Mouse (Mus musculus) gastrocnemius, adult 18-20 months (tissue): ENCODE measurements around the gene Stk26. TPM values are rescaled to one million over a fixed set of nuclear protein-coding genes. Genes with fewer than 3 reads are reported as not detected.

ENCODE experiments used
- DNase-seq: peaks from one replicate; pipeline ENCODE4 v3.0.0; 2021; ENCODE audit warnings: low spot score
- total RNA-seq, 2 experiments: library from RNA; stranded (reverse); gene quantifications; 2 replicates each; pipeline ENCODE4 v1.2.3; 2021

Stk26 gene
- total RNA-seq, 2 experiments from 2014 or later, result 2.7 to 3.9 TPM

DNA sequence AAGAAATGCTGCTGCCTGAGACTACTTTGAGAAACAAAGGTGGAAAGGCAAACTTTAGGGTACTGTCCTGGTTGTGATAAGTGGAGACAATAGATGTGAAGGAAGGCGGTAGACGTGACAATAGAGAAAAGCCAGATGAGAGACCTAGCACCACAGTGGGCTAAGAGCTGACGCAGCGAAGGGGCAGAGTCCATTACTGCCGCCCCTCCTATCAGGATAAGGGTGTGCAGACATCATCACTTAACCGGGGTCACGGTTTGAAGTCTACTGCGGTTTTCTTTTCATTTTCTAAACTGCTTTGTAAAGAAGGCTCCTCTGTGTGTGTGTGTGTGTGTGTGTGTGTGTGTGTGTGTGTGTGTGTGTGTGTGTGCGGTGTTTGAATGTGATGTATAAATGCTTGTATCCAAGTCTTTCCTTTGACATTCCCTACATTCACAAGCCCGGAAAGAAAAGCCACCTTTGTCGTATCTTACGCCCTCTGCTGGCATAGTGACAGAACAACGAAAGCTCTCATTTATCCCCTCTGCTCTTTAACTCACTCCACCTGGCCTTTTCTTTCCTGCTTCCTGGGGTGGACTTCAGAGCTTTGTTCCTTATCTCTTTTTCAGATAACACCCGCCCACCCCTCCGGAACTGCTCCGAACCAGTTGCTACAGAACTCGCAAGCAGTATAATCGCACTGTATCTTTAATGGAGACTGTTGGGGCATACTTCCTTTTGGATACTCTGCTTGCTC lies 84.0 kb downstream of the Stk26 start:
- DNase-seq, result no peak

GRCm38 (mm10) chrX:50926893-50927545 lies 86.2 kb downstream of the Stk26 start:
- DNase-seq, result no peak

DNA sequence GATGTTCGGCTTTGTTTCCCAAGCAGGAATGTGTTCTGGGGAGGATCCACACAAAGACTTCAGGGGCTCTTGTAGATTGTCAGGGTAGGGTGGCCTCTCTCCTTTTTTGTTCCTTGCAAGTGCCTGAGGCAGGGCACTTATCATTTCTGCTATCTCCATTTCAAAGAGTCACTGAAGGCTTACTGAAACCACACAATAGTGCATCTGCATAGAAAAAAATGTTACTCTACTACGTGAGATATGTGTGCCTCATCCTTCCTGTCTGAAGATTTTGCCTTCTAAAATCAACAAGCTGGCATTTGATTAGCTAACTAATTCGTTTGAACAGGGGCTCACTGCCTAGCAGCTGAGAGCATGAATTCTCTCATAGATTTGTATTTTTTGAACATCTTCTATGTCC lies 89.5 kb downstream of the Stk26 start:
- no peak for DNase-seq

DNA sequence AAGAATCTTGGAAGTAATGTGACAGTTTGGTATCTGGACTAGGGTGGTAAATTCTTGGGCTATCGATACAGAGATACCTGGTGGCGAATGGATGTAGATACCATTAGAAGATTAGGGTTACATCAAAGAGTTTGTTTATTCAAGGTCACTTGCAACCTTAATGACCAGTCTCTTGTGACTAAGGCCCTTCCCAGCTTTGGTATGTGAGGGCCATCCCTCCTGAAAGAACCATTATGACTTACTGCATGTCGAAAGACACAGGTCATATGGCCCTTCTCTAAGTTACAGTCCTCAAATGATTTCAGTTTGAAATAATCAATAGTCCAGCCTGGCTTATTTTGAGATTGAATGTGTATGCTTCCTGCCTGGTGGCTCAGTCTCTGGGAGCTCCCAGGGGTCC lies 96.3 kb downstream of the Stk26 start:
- DNase-seq, result no peak

DNA sequence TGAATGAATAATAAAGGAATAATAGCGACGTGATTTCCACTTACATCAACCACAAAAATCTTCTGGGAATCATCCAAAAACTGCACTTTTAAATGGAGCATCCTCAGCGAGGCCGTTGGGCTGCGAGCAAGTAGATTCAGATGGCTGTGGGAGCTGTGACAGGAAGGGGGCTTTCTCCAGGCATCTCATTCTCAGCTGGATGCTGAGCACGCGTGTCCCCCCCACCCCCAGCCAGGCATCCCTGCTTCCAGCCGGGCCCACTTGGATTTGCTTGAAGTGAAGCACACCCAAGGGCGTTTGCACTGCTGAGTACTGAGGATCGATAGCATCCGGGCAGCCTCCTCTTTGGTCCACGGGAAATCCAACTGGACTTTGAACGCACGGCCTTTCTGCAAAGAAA lies 101.8 kb downstream of the Stk26 start, which contains the start of gene Frmd7:
Gene Frmd7, minus strand, starts transcription at position 101 of the 400 bp plus-strand sequence.
- DNase-seq, result no peak

Other genes starting within 250 kb of the Stk26 start
- under 1 TPM; 0.43 TPM for gene Frmd7, start 101.7 kb downstream of the Stk26 start, total RNA-seq
- gene Rap2c, start 177.0 kb downstream of the Stk26 start, total RNA-seq, result 10 to 100 TPM; 22.3 to 24.3 TPM